Mouse (Mus musculus) kidney, postnatal 0 days (tissue): ENCODE measurements around the gene Olfr1441. TPM values are rescaled to one million over a fixed set of nuclear protein-coding genes. Genes with fewer than 3 reads are reported as not detected.
A peak's percentile ranks its signal among the peaks of the same experiment; 100 is the strongest.

Experiments
- ATAC-seq: fragments of 200-750 bp; cut with Nextera tagmentation; replicated peaks from 2 replicates; pipeline ENCODE4 v1.8.0; 2017; ENCODE audit warnings: low read depth, moderate number of reproducible peaks, moderate TSS enrichment, moderate library complexity; ENCODE audit not compliant: low FRiP score
- DNase-seq: peaks from one replicate; pipeline ENCODE4 v3.0.0-alpha.2; 2016; ENCODE audit warnings: low spot score
- H3K27ac ChIP-seq: fragments of 300-500 bp; sonication (generic); 2 replicates; pipeline ENCODE4 v1.5.1; 2014; ENCODE audit warnings: mild to moderate bottlenecking
- H3K27me3 ChIP-seq: fragments of 300-500 bp; sonication (generic); 2 replicates; pipeline ENCODE4 v1.6.1; 2014; ENCODE audit warnings: low read length, mixed read lengths; ENCODE audit not compliant: insufficient read depth
- H3K36me3 ChIP-seq: fragments of 300-500 bp; sonication (generic); 2 replicates; pipeline ENCODE4 v1.6.1; 2014; ENCODE audit warnings: low read length, mixed read lengths; ENCODE audit not compliant: insufficient read depth
- H3K4me1 ChIP-seq: fragments of 300-500 bp; sonication (generic); replicated peaks from 2 replicates; pipeline ENCODE4 v1.6.1; 2014; ENCODE audit warnings: antibody characterized with exemption, low read length, mixed read lengths; ENCODE audit not compliant: insufficient read depth
- H3K4me2 ChIP-seq: fragments of 300-500 bp; sonication (generic); 2 replicates; pipeline ENCODE4 v1.6.1; 2014; ENCODE audit warnings: mild to moderate bottlenecking, low read length, moderate library complexity, mixed read lengths
- H3K4me3 ChIP-seq: fragments of 300-500 bp; sonication (generic); replicated peaks from 2 replicates; pipeline ENCODE4 v1.5.1; 2014; ENCODE audit warnings: low read depth, low read length
- H3K9ac ChIP-seq: fragments of 300-500 bp; sonication (generic); 2 replicates; pipeline ENCODE4 v1.6.1; 2014; ENCODE audit warnings: low read depth, low read length
- H3K9me3 ChIP-seq: fragments of 300-500 bp; sonication (generic); replicated peaks from 2 replicates; pipeline ENCODE4 v1.6.1; 2016; ENCODE audit warnings: low read length, inconsistent platforms, mixed read lengths
- CTCF ChIP-seq: IDR thresholded peaks from 2 replicates; pipeline ENCODE4 v1.5.1; 2016; ENCODE audit warnings: antibody characterized with exemption, low read depth, mild to moderate bottlenecking, moderate library complexity
- WGBS: fragments of 180-500 bp; shearing (Covaris S2); extraction: QIAGEN DNeasy Blood & Tissue Kit; methylation state at CpG from one replicate; pipeline ENCODE4 v1.1.7; 2014; 5-methylcytosine and 5-hydroxymethylcytosine counted together
- polyA plus RNA-seq: library from polyadenylated mRNA; unstranded; fragments of >200 nt; fragmentation: Nextera tagmentation; extraction: Ambion mirVana; gene quantifications from 2 replicates; pipeline ENCODE4 v1.2.1, GENCODE M21; 2015

The Olfr1441 gene
- polyA plus RNA-seq, 1 experiment from 2014 or later: not detected

GRCm38 (mm10) chr19:12421680-12422079, 4.4 kb downstream of the Olfr1441 start:
- ATAC-seq (no peak), DNase-seq (no peak)
- TF ChIP-seq CTCF: no peak
- Histone ChIP-seq H3K4me1 (no peaks in the 10 kb centered on the region), H3K9me3 (no peaks in the 10 kb centered on the region), H3K36me3 (no peaks in the 10 kb centered on the region), H3K4me3 (no peak overlapping the region), H3K27me3 (no peaks in the 10 kb centered on the region), H3K4me2 (no peak overlapping the region), H3K9ac (no peak overlapping the region), H3K27ac (no peak overlapping the region)
- WGBS: 76% methylated on average over 1 of the region's 1 CpGs

- 82% methylated on average over 5 of the region's 5 CpGs for WGBS
- DNase-seq (no peak), ATAC-seq (no peak)
- H3K4me1 ChIP-seq: no peaks in the 10 kb centered on the region
- H3K36me3 ChIP-seq: no peaks in the 10 kb centered on the region
- H3K27ac ChIP-seq: no peak overlapping the region
- TF ChIP-seq CTCF: no peak
- no peak overlapping the region for H3K9ac ChIP-seq
- H3K4me2 ChIP-seq: no peak overlapping the region
- no peaks in the 10 kb centered on the region for H3K9me3 ChIP-seq
- H3K27me3 ChIP-seq: no peaks in the 10 kb centered on the region
- no peak overlapping the region for H3K4me3 ChIP-seq
Measured at GRCm38 (mm10) chr19:12427101-12427500, 9.9 kb downstream of the Olfr1441 start.

GRCm38 (mm10) chr19:12427605-12428004, 10.4 kb downstream of the Olfr1441 start, which contains the start of gene Pfpl:
Gene Pfpl (plus strand): TSS chr19:12427905.
- Histone ChIP-seq H3K4me1 (no peaks in the 10 kb centered on the region), H3K27ac (no peak within 1 kb of the TSS), H3K4me3 (no peak within 1 kb of the TSS), H3K9me3 (no peaks in the 10 kb centered on the region), H3K27me3 (no peaks in the 10 kb centered on the region), H3K4me2 (no peak within 1 kb of the TSS), H3K36me3 (no peaks in the 10 kb centered on the region), H3K9ac (no peak within 1 kb of the TSS)
- 89% methylated on average over 6 of the region's 6 CpGs for WGBS
- no peak for TF ChIP-seq CTCF
- DNase-seq: no peak
- no peak for ATAC-seq

DNA sequence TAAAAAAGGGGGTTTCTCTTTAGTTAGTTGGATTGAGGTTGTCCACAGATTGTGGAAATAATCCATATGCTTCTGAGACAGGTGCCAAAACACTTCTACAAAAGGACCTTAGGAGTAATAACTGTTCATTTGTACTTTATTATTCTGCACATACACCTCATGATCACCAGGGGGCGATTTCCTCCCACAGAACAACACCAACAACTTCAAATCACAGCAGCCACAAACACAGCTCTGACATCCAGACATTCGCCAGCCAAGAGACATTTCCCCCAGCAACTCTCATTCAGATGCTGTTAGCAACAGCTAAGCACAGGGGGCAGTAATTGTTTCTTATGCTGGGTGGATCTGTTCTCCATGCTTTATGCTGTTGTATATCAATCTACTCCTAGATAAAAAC, 15.8 kb downstream of the Olfr1441 start:
- no peak for ATAC-seq
- no peaks in the 10 kb centered on the region for H3K4me1 ChIP-seq
- no peaks in the 10 kb centered on the region for H3K36me3 ChIP-seq
- no peak overlapping the region for H3K4me2 ChIP-seq
- 6% methylated on average over 2 of the region's 2 CpGs for WGBS
- H3K4me3 ChIP-seq: no peak overlapping the region
- no peaks in the 10 kb centered on the region for H3K9me3 ChIP-seq
- H3K27ac ChIP-seq: no peak overlapping the region
- H3K9ac ChIP-seq: no peak overlapping the region
- TF ChIP-seq CTCF: peak; percentile 81
- peak; percentile 69 for DNase-seq
- H3K27me3 ChIP-seq: no peaks in the 10 kb centered on the region

GRCm38 (mm10) chr19:12435011-12435416, 17.8 kb downstream of the Olfr1441 start:
- Histone ChIP-seq H3K4me3 (no peak overlapping the region), H3K9me3 (no peaks in the 10 kb centered on the region), H3K9ac (no peak overlapping the region), H3K4me2 (no peak overlapping the region), H3K36me3 (no peaks in the 10 kb centered on the region), H3K27ac (no peak overlapping the region), H3K27me3 (no peaks in the 10 kb centered on the region), H3K4me1 (no peaks in the 10 kb centered on the region)
- no peak for TF ChIP-seq CTCF
- no peak for ATAC-seq
- 81% methylated on average over 4 of the region's 4 CpGs for WGBS
- no peak for DNase-seq

GRCm38 (mm10) chr19:12435750-12436524, 18.7 kb downstream of the Olfr1441 start:
- H3K4me3 ChIP-seq: no peak overlapping the region
- no peak overlapping the region for H3K27ac ChIP-seq
- no peaks in the 10 kb centered on the region for H3K36me3 ChIP-seq
- H3K9ac ChIP-seq: no peak overlapping the region
- WGBS: 79% methylated on average over 4 of the region's 4 CpGs
- no peaks in the 10 kb centered on the region for H3K27me3 ChIP-seq
- no peaks in the 10 kb centered on the region for H3K9me3 ChIP-seq
- TF ChIP-seq CTCF: no peak
- no peak overlapping the region for H3K4me2 ChIP-seq
- ATAC-seq: no peak
- no peaks in the 10 kb centered on the region for H3K4me1 ChIP-seq
- DNase-seq: no peak
